Mouse (Mus musculus) cerebellum, adult 2 months (tissue): ENCODE results near the gene 4930402H24Rik.

Source experiments
- CTCF ChIP-seq: fragments of 200-500 bp; IDR thresholded peaks from 2 replicates; pipeline ENCODE4 v1.5.1; 2011; ENCODE audit warnings: low read depth, mild to moderate bottlenecking, control low read depth, low read length, moderate library complexity, borderline replicate concordance; ENCODE audit not compliant: insufficient read depth
- POLR2A ChIP-seq: fragments of 200-500 bp; IDR thresholded peaks from 2 replicates; pipeline ENCODE4 v1.6.1; 2011; ENCODE audit warnings: low read length, control low read depth, borderline replicate concordance; ENCODE audit not compliant: insufficient read depth

DNA sequence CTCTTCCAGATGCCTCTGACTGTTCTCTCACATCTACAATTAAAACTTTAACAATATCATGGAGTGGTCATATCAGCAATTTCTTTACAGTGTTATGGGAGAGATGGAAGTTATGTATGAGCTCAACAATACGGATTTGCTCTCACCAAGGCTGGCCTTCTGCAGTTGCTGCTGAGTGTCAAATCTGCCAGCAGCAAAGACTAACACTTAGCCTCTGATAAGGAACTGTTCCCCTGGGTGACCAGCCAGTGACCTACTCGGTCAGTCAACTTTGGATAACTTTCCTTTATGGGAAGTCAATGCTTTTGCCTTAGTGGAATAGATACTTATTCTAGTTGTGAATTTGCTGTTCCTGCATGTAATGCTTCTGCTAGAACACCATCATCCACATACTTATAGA is 62.6 kb downstream of the 4930402H24Rik start:
- TF ChIP-seq CTCF (no peak), POLR2A (no peak)
